In the genomic region with DNA sequence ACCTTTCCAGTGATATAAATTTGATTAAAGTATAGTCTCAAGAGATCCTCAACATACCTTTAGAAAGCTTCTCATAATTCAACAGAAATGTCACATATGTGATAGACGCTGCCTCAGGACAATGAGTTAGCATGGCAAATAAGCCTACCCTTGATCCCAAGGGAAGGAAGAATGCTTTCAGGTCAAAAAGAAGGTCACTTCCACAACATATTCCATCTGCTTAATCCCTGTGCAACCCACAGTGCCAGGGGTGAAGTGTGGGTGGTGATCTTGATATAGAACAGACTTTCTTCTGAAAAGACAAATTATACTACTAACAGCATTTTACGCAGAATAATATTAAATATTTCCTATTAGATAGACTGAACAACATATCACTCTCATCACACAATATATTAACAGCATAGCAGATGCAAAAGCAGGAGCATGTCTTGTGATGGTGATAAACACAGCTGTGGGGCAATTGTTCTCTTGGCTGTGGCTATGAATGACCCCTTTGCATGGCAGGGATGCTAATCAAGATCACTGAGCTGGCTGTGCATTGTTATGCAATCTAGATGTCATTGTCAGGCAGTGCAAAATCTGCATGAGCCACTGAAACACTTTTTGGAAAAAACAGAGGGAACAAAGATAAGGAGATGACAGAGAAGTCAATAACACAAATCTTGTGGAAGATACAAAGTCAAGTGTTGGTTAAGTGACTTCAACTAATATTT, we compare ENCODE assay signal across 18 mouse cellular contexts.
A peak's percentile ranks its signal among the peaks of the same experiment; 100 is the strongest.
DNase-seq lines count a peak whose midpoint lies in the region; ATAC-seq and TF ChIP-seq lines count a peak whose summit lies in the region.
"Had no signal": no experiment of that assay in that cellular context is flagged by ENCODE, and none has a peak within 500 bp of the region (broad histone marks: within the 10 kb centered on the region; RNA-seq: fewer than 3 reads in every experiment).

No protein-coding gene starts in this region.

- 37% methylated on average over 2 of the region's 2 CpGs for WGBS in hindbrain, embryonic 11.5 days
- WGBS in hindbrain, embryonic 13.5 days, result 38% methylated on average over 2 of the region's 2 CpGs
- WGBS in forebrain, postnatal 0 days, result 68% methylated on average over 2 of the region's 2 CpGs

- no peak for TF ChIP-seq POLR2A in brain, embryonic 14.5 days (IDR thresholded peaks at IDR 0.05; ENCODE audit: borderline replicate concordance, extremely low read depth, insufficient read depth, insufficient read length, poor library complexity, severe bottlenecking)

- no peaks in the 10 kb centered on the region for H3K27me3 ChIP-seq in hindbrain, embryonic 11.5 days (ENCODE audit: control insufficient read depth, insufficient read depth, low read length)
- H3K27me3 ChIP-seq in hindbrain, embryonic 13.5 days, result no peaks in the 10 kb centered on the region
- H3K27me3 ChIP-seq in forebrain, postnatal 0 days (ENCODE audit: insufficient read depth, low read length), result no peaks in the 10 kb centered on the region
- H3K27me3 ChIP-seq: limb, embryonic 13.5 days had no signal

- H3K4me3 ChIP-seq in hindbrain, embryonic 11.5 days (ENCODE audit: low read depth, low read length), result no peak overlapping the region
- no peak overlapping the region for H3K4me3 ChIP-seq in hindbrain, embryonic 13.5 days
- H3K4me3 ChIP-seq in forebrain, postnatal 0 days (ENCODE audit: low read depth, low read length), result no peak overlapping the region
- H3K4me3 ChIP-seq: erythroblast, embryonic 14.5 days; layer of hippocampus, adult 2 months; limb, embryonic 13.5 days had no signal

- ATAC-seq in hindbrain, embryonic 11.5 days (ENCODE audit: low FRiP score), result peak; percentile 84
- ATAC-seq in hindbrain, embryonic 13.5 days (ENCODE audit: low FRiP score), result no peak
- peak; percentile 42; the same call in 1 of the 2 replicates for ATAC-seq in forebrain, postnatal 0 days
- ATAC-seq: intestine, embryonic 16.5 days; lung, postnatal 0 days had no signal

- H3K36me3 ChIP-seq in hindbrain, embryonic 11.5 days (ENCODE audit: control insufficient read depth, insufficient read depth, low read length), result no peaks in the 10 kb centered on the region
- H3K36me3 ChIP-seq in hindbrain, embryonic 13.5 days, result no peaks in the 10 kb centered on the region
- H3K36me3 ChIP-seq in forebrain, postnatal 0 days (ENCODE audit: insufficient read depth), result no peaks in the 10 kb centered on the region
- H3K36me3 ChIP-seq: G1E; limb, embryonic 13.5 days had no signal

- no peaks in the 10 kb centered on the region for H3K9me3 ChIP-seq in hindbrain, embryonic 11.5 days (ENCODE audit: control insufficient read depth, low read length)
- H3K9me3 ChIP-seq in hindbrain, embryonic 13.5 days, result no peaks in the 10 kb centered on the region
- no peaks in the 10 kb centered on the region for H3K9me3 ChIP-seq in forebrain, postnatal 0 days (ENCODE audit: low read length)
- H3K9me3 ChIP-seq: G1E; limb, embryonic 13.5 days had no signal

- TF ChIP-seq CTCF in brain, embryonic 14.5 days (IDR thresholded peaks at IDR 0.05; ENCODE audit: borderline replicate concordance, extremely low read depth, insufficient read depth, insufficient read length), result no peak
- TF ChIP-seq CTCF in forebrain, postnatal 0 days (IDR thresholded peaks at IDR 0.05; ENCODE audit: low read depth), result no peak

- no peak overlapping the region for H3K9ac ChIP-seq in hindbrain, embryonic 11.5 days (ENCODE audit: low read depth, low read length)
- H3K9ac ChIP-seq in hindbrain, embryonic 13.5 days, result no peak overlapping the region
- no peak overlapping the region for H3K9ac ChIP-seq in forebrain, postnatal 0 days
- H3K9ac ChIP-seq: limb, embryonic 13.5 days; liver, embryonic 14.5 days had no signal

- H3K27ac ChIP-seq in hindbrain, embryonic 11.5 days (ENCODE audit: low read depth, low read length), result no peak overlapping the region
- no peak overlapping the region for H3K27ac ChIP-seq in hindbrain, embryonic 13.5 days
- no peak overlapping the region for H3K27ac ChIP-seq in forebrain, postnatal 0 days (ENCODE audit: low read depth, low read length)
- H3K27ac ChIP-seq: layer of hippocampus, adult 2 months; limb, embryonic 13.5 days; liver, embryonic 14.5 days had no signal

- no peak overlapping the region for H3K4me2 ChIP-seq in hindbrain, embryonic 11.5 days (replicated peaks; ENCODE audit: low read depth, low read length)
- no peak overlapping the region for H3K4me2 ChIP-seq in hindbrain, embryonic 13.5 days
- H3K4me2 ChIP-seq in forebrain, postnatal 0 days (ENCODE audit: low read depth), result no peak overlapping the region
- H3K4me2 ChIP-seq: limb, embryonic 13.5 days had no signal

- DNase-seq in hindbrain, embryonic 11.5 days (ENCODE audit: low spot score), result peak; percentile 50
- peak; percentile 19 for DNase-seq in ES-CJ7 (ENCODE audit: low read depth, low spot score)
- peak; percentile 63 for DNase-seq in brain, embryonic 14.5 days (ENCODE audit: low read depth)
- no peak for DNase-seq in forebrain, postnatal 0 days
- no peak for DNase-seq in heart, adult 18-20 months
- DNase-seq in B cell, adult 2 months, result no peak
- DNase-seq: cerebellum, postnatal 10 days; kidney, postnatal 10 days; spleen, adult 18-20 months; thymus, adult 18-20 months had no signal

- H3K4me1 ChIP-seq in hindbrain, embryonic 11.5 days (replicated peaks; ENCODE audit: control insufficient read depth, insufficient read depth, low read length), result no peaks in the 10 kb centered on the region
- 0 out of 2 replicates have a peak, but pooled peaks cover 2% of the 10 kb centered on the region for H3K4me1 ChIP-seq in hindbrain, embryonic 13.5 days (replicated peaks)
- H3K4me1 ChIP-seq in forebrain, postnatal 0 days (ENCODE audit: insufficient read depth), result no peaks in the 10 kb centered on the region
- H3K4me1 ChIP-seq: limb, embryonic 13.5 days had no signal

Comparison
In these comparisons a context has a peak if more than half of its experiments do, and no peak if none do; other contexts are left out.
1. DNase-seq: peak in hindbrain, embryonic 11.5 days (single experiment), ES-CJ7 (single experiment) and brain, embryonic 14.5 days (single experiment); none in forebrain, postnatal 0 days (single experiment), heart, adult 18-20 months (0 of 2) and B cell, adult 2 months (0 of 2).